ENCODE assay signal across 7 mouse cellular contexts in genomic region chr9:110651931-110652722, GRCm38 (mm10). TPM values are rescaled to one million over a fixed set of nuclear protein-coding genes. Genes with fewer than 3 reads are reported as not detected.
DNase-seq lines count a peak whose midpoint lies in the region; TF ChIP-seq lines count a peak whose summit lies in the region.

No protein-coding gene starts in this region.

- H3K4me2 ChIP-seq in CH12.LX (ENCODE audit: insufficient read depth, low read depth, poor library complexity, severe bottlenecking), result peak overlapping the region; percentile 67

- H3K9me3 ChIP-seq in CH12.LX (replicated peaks; ENCODE audit: low read length), result no peaks in the 10 kb centered on the region

- DNase-seq in 416B (ENCODE audit: low read depth) (peak; percentile 79), CH12.LX (ENCODE audit: extremely low read depth) (no peak)
- peak; percentile 97 for DNase-seq in heart, adult 11 months
- peak; percentile 79 for DNase-seq in kidney, adult 2 months
- peak; percentile 71 for DNase-seq in lung, postnatal 14 days
- peak; percentile 55 for DNase-seq in thymus, postnatal 0 days (ENCODE audit: low spot score)
- no peak for DNase-seq in right cerebral cortex, postnatal 36 days (ENCODE audit: low spot score in 2 of 2)

- TF ChIP-seq CTCF in CH12.LX (conservative IDR thresholded peaks at IDR 0.05 in 1 of 2, IDR thresholded peaks at IDR 0.05 in 1 of 2; ENCODE audit: low read depth in 2 of 2, low read length in 2 of 2), result peak in 1 of 2 experiments; percentile 34; a peak in 1 of 4 replicates
- 0 out of 2 replicates have a peak, but pooled peaks have one; percentile 22 for TF ChIP-seq CTCF in kidney, adult 2 months (conservative IDR thresholded peaks at IDR 0.05; ENCODE audit: insufficient read depth, insufficient read length, low read depth, low read length)

- peak; percentile 25 for TF ChIP-seq RAD21 in CH12.LX (IDR thresholded peaks at IDR 0.05; ENCODE audit: low read depth, low read length)

- dilution Hi-C loops in CH12.LX (cut with MboI; ENCODE audit: extremely low pct_ligation_motif_present, extremely low pct_unique_long_range_greater_than_20kb, low sequenced_read_pairs), result no loop called here

- TF ChIP-seq POLR2A in CH12.LX (IDR thresholded peaks at IDR 0.05; ENCODE audit: low read depth, low read length), result no peak
- TF ChIP-seq POLR2A in kidney, adult 2 months (IDR thresholded peaks at IDR 0.05; ENCODE audit: low read depth, low read length), result no peak

- peaks cover 0 to 13% of the 10 kb centered on the region in 2 experiments for H3K36me3 ChIP-seq in CH12.LX (replicated peaks in 1 of 2; ENCODE audit: control insufficient read depth in 1 of 2, insufficient read depth in 1 of 2, low read length in 1 of 2)
- no peaks in the 10 kb centered on the region for H3K36me3 ChIP-seq in kidney, adult 2 months (ENCODE audit: control insufficient read depth, insufficient read depth, low read length)

- WGBS in kidney, adult 2 months, result 33% methylated on average over 13 of the region's 13 CpGs

- H3K27ac ChIP-seq in CH12.LX (ENCODE audit: insufficient read depth, low read depth), result no peak overlapping the region
- H3K27ac ChIP-seq in kidney, adult 2 months (ENCODE audit: insufficient read depth, low read depth, low read length), result peak overlapping the region; percentile 86

- no peaks in the 10 kb centered on the region for H3K79me2 ChIP-seq in CH12.LX (replicated peaks; ENCODE audit: control insufficient read depth, extremely low read depth, insufficient read depth, poor library complexity, severe bottlenecking)

- H3K4me1 ChIP-seq in CH12.LX (ENCODE audit: control insufficient read depth in 1 of 2, insufficient read depth in 2 of 2), result peaks cover 16 to 53% of the 10 kb centered on the region in 2 experiments
- peaks cover 34% of the 10 kb centered on the region for H3K4me1 ChIP-seq in kidney, adult 2 months (ENCODE audit: control insufficient read depth, insufficient read depth, low read length)

- no peaks in the 10 kb centered on the region for H3K27me3 ChIP-seq in CH12.LX (replicated peaks)
- no peaks in the 10 kb centered on the region for H3K27me3 ChIP-seq in kidney, adult 2 months (replicated peaks; ENCODE audit: control insufficient read depth, insufficient read depth, low read length)

- in situ Hi-C loops in CH12.LX (cut with MboI; ENCODE audit: low pct_ligation_motif_present, low pct_unique_long_range_greater_than_20kb, low sequenced_read_pairs), result no loop called here

- H3K4me3 ChIP-seq in CH12.LX (replicated peaks in 1 of 3; ENCODE audit: low read depth in 2 of 3, low read length in 2 of 3, poor library complexity in 1 of 3), result peak overlapping the region in 1 of 3 experiments; percentile 79
- H3K4me3 ChIP-seq in kidney, adult 2 months (ENCODE audit: insufficient read depth, low read depth, low read length), result peak overlapping the region; percentile 72

- no peak for TF ChIP-seq EP300 in CH12.LX (IDR thresholded peaks at IDR 0.05; ENCODE audit: low read length)

- H3K9ac ChIP-seq in CH12.LX (ENCODE audit: insufficient read depth, low read depth), result no peak overlapping the region

TF ChIP-seq in CH12.LX, 34 proteins besides CTCF, POLR2A, EP300 and RAD21:
- no peak for TF ChIP-seq ZC3H11A (IDR thresholded peaks at IDR 0.05; ENCODE audit: low read depth, low read length)
- no peak for TF ChIP-seq ETS1 (conservative IDR thresholded peaks at IDR 0.05; ENCODE audit: low read depth, low read length)
- TF ChIP-seq MEF2A (IDR thresholded peaks at IDR 0.05; ENCODE audit: borderline replicate concordance, low read depth, low read length), result no peak
- no peak for TF ChIP-seq NELFE (IDR thresholded peaks at IDR 0.05; ENCODE audit: low read depth, low read length)
- no peak for TF ChIP-seq MAFK (IDR thresholded peaks at IDR 0.05; ENCODE audit: insufficient replicate concordance, low read length)
- no peak for TF ChIP-seq ELF1 (IDR thresholded peaks at IDR 0.05; ENCODE audit: low read depth, low read length)
- TF ChIP-seq UBTF (IDR thresholded peaks at IDR 0.05; ENCODE audit: low read depth, low read length), result no peak
- TF ChIP-seq SIN3A (IDR thresholded peaks at IDR 0.05; ENCODE audit: low read length), result no peak
- TF ChIP-seq USF2 (conservative IDR thresholded peaks at IDR 0.05; ENCODE audit: low read depth, low read length), result no peak
- no peak for TF ChIP-seq KAT2A (IDR thresholded peaks at IDR 0.05; ENCODE audit: insufficient replicate concordance, low read length)
- no peak for TF ChIP-seq JUN (IDR thresholded peaks at IDR 0.05; ENCODE audit: insufficient read depth, low read depth, low read length)
- TF ChIP-seq PAX5 (IDR thresholded peaks at IDR 0.05; ENCODE audit: low read length), result no peak
- no peak for TF ChIP-seq ZNF384 (IDR thresholded peaks at IDR 0.05; ENCODE audit: low read depth, low read length)
- no peak for TF ChIP-seq USF1 (IDR thresholded peaks at IDR 0.05; ENCODE audit: low read depth, low read length)
- no peak for TF ChIP-seq RCOR1 (conservative IDR thresholded peaks at IDR 0.05; ENCODE audit: low read depth, low read length)
- TF ChIP-seq MAZ (IDR thresholded peaks at IDR 0.05; ENCODE audit: low read depth, low read length), result no peak
- no peak for TF ChIP-seq NRF1 (IDR thresholded peaks at IDR 0.05; ENCODE audit: low read depth, low read length)

RNA-seq across cellular contexts. Expression of gene Nbeal2, which starts 1.8 kb away (rescaled TPM):
- total RNA-seq in CH12.LX (2012; rRNA removed) (8.4 and 13.6 TPM in 2 replicates), CH12.LX (2014; rRNA removed) (2.6 and 3.2 TPM in 2 replicates)
- 17.7 and 19.7 TPM in 2 replicates for polyA plus RNA-seq in CH12.LX (2012; ENCODE audit: insufficient read length, low read depth)
- polyA plus RNA-seq in kidney, adult 2 months (2012; rRNA removed), result 41.6 and 49.2 TPM in 2 replicates
- 15.7 and 19.1 TPM in 2 replicates for polyA plus RNA-seq in thymus, postnatal 0 days (2015; fragmentation: Nextera tagmentation; extraction: Ambion mirVana)

RNA-seq across cellular contexts. Expression of gene Ccdc12, which starts 4.2 kb away (rescaled TPM):
- 97.8 and 122 TPM in 2 replicates for total RNA-seq in CH12.LX (2012; rRNA removed)
- total RNA-seq in CH12.LX (2014; rRNA removed), result 85.2 and 89.1 TPM in 2 replicates
- polyA plus RNA-seq in CH12.LX (2012; ENCODE audit: insufficient read length, low read depth), result 104 and 106 TPM in 2 replicates
- polyA plus RNA-seq in kidney, adult 2 months (2012; rRNA removed), result 95.9 and 125 TPM in 2 replicates
- 210 and 226 TPM in 2 replicates for polyA plus RNA-seq in thymus, postnatal 0 days (2015; fragmentation: Nextera tagmentation; extraction: Ambion mirVana)

RNA-seq across cellular contexts. Expression of gene Nradd, which starts 27.9 kb away (rescaled TPM):
- 8.9 TPM in 2 replicates for total RNA-seq in CH12.LX (2012; rRNA removed)
- total RNA-seq in CH12.LX (2014; rRNA removed), result 17.7 and 18.4 TPM in 2 replicates
- polyA plus RNA-seq in CH12.LX (2012; ENCODE audit: insufficient read length, low read depth), result 15.0 and 15.8 TPM in 2 replicates
- polyA plus RNA-seq in kidney, adult 2 months (2012; rRNA removed), result 4.3 and 6.2 TPM in 2 replicates
- 4.3 and 5.3 TPM in 2 replicates for polyA plus RNA-seq in thymus, postnatal 0 days (2015; fragmentation: Nextera tagmentation; extraction: Ambion mirVana)

Comparison
In these comparisons a context has a peak if more than half of its experiments do, and no peak if none do; other contexts are left out.
1. DNase-seq: peak in 416B (single experiment), heart, adult 11 months (single experiment), kidney, adult 2 months (single experiment), lung, postnatal 14 days (single experiment) and thymus, postnatal 0 days (single experiment); none in CH12.LX (single experiment) and right cerebral cortex, postnatal 36 days (0 of 2).